Mouse (Mus musculus): ENCODE data around the gene Afmid.
"Not testable (repeated sequence)": the region's sequence is repeated elsewhere in the genome, so short reads cannot be mapped to it uniquely, and the experiment has no call there.

Gene Afmid

DNA sequence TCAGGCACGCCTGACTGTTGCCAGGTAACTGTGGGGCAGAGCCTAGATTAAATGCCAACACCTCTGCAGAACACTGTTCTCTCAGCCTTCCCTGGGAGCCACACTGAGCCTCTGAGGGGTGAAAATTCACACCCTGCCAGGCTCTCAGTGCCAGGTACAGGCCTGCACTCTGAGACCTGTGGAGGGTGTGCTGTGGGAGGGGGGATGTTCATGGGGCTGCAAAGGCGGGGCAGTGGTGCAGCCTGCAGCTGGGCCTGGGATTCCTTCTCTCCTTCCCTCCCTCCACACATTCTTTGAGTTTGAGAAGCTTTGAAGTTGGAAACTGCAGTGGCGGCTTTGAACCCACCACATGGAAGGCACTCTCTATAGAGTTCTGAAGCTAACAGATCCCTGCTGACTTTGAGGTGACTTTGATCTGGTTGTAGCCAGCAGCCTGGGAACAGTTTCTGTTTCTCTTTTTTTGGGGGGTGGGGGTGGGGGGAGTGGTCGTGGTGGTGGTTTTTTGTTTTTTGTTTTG lies 31.6 kb upstream of the Afmid start:
- no peak for DNase-seq (ENCODE audit: extremely low read depth, low read depth)

DNA sequence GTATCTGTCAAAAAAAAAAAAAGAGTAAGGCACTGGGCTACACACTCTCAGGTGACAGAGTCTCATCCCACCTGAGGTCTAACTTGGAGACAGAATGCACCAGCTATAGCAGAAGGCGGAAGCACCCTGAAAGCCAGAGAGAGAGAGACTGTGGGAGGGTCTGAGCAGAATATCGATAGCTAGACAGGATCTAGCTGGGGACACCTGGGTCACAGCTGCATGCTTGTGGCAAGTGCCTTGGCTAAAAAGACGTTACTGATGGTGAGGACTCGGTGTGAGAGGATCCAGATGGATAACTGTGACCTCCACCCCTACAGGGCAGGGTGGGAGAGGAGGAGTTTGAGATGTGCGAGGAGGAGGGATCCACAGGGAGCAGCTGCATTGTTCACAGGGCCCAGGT lies 28.8 kb upstream of the Afmid start:
- DNase-seq (ENCODE audit: extremely low read depth, low read depth) = no peak

DNA sequence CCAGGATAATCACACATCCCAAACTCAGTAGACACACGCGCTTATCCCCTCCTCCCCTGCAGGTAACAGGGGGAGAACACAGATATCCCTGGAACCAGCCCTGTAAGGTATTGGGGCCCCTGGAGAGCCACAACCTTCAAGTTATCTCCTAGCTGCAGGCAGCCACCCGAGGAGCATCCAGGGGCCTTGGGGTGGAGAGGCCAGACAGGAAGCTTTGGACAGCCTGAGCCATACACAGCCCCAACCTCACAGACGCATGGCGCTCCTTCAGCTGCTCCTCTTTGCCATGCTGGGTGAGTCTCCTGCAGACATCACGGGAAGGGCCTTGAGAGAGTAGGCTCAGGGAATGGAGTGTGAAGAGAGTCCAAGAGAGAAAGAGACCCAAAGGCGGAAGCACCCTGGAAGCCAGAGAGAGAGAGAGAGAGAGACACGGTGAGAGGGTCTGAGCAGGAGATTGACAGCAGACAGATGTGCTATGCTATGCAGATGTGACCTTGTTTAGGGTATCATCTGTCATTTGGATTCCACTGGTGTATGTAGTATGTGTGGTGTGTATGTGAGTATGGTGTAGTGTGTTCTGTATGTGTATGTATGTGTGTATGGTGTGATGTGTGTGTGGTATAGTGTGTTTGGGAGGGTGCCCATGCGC lies 28.1 kb upstream of the Afmid start, which contains the start of gene 6030468B19Rik:
TSS of gene 6030468B19Rik (plus strand) at position 150 of the 649 bp plus-strand sequence.
- no peak for DNase-seq (ENCODE audit: extremely low read depth, low read depth)

DNA sequence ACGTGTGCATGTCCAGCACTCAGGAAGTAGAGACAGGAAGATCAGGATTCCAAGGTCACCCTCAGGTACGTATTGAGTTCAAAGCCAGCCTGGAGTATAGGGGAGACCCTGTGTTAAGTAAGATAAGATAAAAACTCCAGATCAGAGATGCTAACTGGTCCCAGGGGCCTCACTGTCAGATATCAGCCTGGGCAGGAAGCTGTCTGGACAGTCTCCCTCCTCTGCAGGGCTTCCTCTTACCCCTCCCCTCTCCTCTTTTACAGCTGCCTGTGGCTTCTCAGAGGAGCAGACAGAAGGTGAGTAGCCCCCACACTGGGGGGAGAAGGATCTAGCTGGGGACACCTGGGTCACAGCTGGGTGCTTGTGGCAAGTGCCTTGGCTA lies 27.6 kb upstream of the Afmid start:
- DNase-seq (ENCODE audit: extremely low read depth, low read depth) = no peak

DNA sequence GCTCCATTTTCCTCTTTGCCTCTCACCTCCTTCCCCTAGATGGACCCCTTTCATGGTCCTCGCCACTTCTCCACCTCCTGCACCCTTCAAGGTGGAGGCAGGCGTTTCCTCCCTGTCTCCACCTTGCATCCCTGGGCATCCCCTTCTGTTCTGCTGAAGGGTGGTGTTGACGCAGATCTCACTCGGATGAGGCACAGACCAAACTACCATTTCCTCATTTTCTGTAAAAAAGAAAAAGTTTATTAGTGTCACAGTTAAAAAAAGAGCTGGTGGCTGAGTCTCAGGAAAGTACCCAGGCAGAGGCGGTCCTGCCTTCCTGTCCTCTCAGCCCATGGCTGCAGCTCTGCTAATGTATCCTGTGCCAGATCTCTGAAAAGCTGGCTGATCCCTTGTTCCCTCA lies 26.6 kb upstream of the Afmid start:
- DNase-seq (ENCODE audit: extremely low read depth, low read depth) = no peak

DNA sequence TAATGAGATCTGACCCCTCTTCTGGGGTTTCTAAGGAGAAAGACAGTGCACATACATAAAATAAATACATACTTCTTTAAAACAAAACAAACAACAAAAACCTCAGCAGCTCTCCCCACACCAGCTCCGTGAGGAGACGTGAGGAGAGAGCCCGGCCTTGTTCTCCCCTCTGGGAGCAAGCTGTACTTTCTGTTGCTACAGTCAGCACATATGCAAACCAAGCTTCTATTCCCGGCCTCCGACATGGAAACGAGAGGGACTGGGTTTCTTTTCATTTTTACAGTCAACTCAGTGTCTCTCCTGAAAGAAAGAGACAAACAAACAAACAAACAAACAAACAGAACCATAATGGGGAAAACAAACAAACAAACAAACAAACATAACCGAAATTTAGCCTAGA lies 25.7 kb upstream of the Afmid start:
- DNase-seq (ENCODE audit: extremely low read depth, low read depth) = no peak

DNA sequence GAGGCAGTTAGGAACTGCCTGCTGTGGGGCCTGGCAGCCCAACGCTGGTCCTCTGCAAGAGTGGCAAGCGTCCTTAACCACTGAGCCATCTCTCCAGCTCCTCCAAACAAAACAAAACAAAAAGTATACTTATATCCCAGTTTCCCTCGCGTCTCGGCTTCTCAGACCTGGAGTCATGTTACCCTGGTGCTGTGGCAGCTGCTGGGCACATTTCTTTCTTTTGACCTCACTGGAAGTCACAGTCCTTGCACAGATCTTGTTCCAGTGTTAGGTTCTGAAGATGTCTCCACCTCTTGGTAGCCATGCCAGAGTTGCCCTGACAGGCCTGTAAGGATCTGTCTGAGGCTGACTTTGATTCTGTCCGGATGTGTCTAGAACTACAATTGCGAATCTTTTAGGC lies 24.1 kb upstream of the Afmid start:
- DNase-seq (ENCODE audit: extremely low read depth, low read depth) = no peak

DNA sequence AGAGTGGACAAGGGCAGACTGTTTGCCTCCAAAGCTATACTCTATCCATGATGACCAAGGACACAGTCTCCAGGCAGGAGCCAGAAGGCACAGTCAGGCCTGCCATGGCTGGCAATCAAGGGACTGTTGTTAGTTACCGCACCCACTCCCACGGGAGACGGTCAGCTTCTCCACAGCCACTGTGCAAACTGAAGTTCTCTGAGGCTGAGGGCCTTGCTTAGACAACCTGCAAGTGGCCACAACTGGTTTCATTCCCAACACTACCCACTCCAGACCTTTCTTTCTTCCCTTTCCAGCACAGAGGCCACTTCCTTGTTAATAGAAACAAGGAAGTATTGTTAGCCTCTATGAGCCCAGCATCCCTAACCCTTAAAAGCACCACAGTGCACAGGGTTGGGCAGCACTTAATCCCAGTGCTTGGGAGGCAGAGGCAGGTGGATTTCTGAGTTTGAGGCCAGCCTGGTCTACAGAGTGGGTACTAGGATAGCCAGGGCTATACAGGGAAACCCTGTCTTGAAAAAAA lies 22.5 kb upstream of the Afmid start:
- DNase-seq (ENCODE audit: extremely low read depth, low read depth) = no peak

DNA sequence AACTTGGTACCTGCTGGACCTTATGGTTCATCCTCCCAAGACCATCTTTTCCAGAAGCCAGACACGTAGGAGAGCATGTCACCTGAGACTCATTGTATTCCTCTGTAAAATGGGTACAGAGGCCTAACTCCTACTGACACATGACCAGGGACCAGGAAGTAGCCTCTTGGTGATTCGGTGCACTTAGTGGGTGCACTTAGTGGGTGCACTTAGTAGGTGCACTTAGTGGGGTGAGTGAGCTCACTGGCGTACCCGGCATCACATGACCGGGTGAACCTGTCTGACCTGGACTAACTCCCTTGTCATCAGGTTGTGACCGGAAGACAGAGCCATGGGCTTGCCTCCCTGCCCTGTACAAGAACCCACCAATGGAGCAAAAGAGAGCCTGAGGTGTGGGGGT lies 18.9 kb upstream of the Afmid start:
- DNase-seq (ENCODE audit: extremely low read depth, low read depth) = no peak

DNA sequence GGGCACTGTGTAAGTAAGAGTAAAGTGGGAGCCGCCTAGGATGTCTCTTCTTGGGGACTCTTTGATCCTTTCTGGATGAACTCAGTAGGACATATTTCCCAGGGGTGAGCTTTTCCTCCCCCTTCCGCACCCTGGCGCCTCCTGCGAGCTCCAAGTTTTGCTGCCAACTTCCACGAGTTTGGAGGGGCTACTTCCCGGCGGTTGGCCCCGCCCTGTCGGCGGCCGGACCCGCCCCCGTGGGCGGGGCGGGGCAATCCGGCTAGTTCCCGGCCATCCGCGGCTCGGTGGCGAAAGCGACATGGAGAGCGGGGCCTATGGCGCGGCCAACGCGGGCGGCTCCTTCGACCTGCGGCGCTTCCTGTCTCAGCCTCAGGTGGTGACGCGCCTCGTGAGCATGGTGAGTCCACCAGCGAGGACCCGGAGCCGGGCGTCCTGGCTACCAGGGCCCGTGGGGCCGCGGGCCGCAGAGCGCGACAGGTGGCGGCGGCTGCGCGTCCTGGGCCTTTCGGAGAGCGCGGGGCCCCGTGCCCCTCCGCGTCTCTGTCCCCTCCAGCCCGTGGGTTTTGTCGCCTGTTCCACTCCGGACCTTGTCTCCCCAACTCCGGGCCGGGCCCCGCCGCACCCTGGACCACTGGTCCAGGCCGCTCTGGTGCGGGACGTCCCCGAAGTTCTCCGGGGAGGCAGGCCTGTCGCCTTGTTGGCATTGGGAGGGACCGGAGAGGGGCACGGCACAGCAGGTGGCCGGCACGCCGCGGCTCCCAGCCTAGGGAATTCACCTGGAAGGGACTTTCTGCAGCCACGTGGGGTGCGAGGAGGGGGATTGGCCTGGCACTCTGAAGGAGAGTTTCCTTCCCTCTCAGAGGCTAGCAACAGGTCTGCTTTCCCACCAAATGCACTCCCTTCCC lies 16.1 kb upstream of the Afmid start, which contains the start of the genes Gm20708 and Syngr2:
TSS of gene Gm20708 (plus strand) at position 262 of the 905 bp plus-strand sequence.
TSS of gene Syngr2 (plus strand) at position 262 of the 905 bp plus-strand sequence.
- peak; percentile 38 for DNase-seq (ENCODE audit: extremely low read depth, low read depth)

DNA sequence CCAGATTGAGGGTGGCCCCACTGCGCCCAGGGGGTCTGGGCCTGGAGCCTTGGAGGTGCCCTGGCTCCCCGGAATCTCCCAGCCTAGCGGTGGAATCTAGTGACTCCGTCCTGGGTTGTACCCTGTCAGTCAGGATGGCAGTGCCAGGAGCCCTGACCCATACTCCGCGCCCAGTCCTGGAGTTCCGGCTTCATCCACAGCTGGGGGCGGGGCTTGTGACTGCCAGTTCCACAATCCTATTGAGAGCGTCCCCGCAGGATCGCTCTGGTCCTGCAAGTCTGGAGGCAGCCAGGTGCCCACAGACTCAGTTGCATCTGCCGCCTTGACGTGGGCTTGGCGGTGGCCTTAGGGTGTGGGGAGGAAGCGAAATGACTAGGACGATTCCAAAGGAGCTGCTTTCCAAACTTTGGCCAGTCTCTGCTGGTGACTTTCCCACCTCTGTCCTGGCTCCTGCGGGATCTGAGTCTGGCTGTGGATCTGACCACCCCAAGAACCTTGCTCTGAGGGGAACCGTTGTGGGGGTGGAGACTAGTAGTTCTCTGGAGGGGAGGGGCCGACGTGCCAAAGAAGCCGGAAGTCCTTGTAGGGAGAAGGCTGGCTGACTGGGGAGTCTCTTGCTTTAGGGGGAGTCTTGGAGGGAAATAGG lies 15.2 kb upstream of the Afmid start:
- peak; percentile 72 for DNase-seq (ENCODE audit: extremely low read depth, low read depth)

DNA sequence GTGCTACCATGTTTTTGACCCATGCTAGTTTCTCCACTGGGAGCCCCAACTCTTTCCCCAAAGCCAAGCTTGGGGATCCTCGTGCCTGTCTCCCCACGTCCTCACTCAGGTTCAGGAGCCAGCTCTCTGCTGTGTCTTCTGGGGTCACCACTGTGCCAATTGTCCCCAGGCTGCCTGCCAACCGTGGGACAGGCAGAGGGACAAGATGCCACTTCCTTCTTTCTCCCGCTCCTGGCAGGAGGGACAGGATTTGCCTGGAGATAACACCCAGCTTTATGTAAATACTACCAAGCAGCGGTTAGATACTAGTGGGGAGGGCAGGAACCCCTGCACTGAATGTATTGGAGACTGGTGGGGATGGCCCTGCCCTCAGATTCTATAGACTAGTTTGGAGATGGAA lies 11.9 kb upstream of the Afmid start:
- DNase-seq (ENCODE audit: extremely low read depth, low read depth) = no peak

DNA sequence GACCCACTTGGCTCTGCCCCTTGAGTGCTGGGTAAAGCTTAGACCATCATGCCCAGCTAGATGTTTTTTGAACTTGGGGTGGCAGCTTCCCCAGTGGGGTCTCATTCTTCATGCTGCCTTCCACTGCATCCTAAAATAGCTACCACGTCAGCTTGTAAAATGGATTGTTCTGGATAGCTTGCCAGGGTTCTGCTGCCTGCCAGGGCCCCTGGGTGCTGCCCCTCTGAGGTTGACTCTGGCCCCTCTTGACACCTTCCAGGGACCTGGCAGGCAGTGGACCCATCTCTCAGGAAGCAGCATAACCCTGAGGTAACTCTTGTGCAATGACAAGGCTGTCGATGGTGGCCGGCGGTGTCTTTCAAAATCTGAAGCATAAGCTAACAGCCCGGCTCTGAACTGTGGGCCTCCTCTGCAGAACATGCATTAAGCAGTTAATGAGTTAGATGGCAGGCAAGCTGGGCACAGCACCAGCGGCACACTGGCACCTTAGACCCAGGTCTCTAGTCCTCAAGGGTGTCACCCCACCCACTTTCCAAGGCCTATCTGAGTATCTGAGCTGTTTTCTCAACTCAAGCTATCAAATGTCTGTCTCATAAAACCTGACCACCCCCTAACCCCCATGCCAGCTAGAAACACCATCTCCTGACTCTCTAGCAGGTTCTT lies 10.9 kb upstream of the Afmid start:
- no peak for DNase-seq (ENCODE audit: extremely low read depth, low read depth)

DNA sequence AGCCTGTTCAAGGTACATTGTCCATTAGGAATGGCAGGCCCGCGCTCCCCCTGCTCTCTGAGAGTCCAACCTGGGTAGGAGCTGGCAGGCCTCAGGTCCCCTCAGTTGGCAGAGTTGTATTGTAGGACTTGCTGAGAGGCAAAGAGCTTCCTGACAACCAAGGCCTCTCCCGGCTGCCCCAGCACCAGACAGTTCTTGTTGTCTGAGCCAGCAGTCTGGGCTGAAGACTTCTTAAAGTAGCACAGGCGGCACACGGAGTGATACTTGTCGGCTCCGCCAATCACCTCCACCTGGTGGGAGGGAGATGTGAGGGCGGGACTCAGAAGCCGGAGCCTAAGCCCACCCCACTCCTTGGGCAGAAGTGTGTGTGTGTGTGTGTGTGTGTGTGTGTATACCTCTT lies 9.9 kb upstream of the Afmid start:
- not testable (repeated sequence) for DNase-seq (ENCODE audit: extremely low read depth, low read depth)

DNA sequence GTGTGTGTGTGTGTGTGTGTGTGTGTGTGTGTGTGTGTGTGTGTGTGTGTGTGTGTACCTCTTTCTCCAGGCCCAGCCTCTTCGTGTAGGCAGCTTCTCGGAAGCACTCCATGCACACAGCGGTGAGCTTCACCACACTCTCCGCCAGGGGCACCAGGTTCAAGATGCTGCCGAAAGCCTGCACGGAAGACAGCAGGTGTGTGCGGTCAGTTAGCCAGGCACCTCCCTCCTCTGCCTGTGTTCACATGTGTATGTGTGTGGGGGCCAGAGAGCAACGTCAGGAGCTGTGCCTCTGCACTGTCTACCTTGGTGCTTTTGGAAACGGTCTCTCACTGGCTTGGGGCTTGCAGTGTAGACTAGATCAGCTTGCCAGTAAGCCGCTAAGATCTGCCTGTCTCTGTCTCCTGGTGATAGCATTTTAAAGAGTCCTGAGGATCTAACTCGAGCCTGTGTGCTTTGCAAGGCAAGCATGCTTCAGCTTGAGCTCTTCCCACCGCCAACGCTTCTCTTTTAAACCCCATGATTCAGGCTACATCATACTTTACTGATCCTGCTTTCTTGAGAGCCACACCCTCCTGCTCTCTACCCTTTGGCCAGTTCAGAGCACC lies 9.2 kb upstream of the Afmid start:
- DNase-seq (ENCODE audit: extremely low read depth, low read depth) = no peak

DNA sequence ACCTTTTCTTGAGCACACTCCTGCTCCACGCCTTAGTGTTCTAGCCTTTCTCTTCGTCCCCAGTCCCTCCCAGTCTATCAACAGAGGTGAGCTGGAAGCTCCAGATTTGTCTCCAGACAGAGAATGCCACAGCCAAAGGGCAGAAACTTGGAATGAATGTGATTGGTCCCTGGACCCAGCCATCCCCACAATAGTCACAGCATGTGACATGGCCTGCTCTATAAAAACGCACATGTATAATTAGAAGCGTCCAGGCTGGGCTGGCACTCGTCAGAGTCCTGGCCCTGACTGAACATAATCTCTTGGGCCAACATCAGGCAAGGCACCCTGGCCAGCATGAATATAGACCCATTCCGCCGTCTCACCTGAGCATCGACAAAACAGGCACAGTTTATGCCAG lies 6.6 kb upstream of the Afmid start:
- DNase-seq (ENCODE audit: extremely low read depth, low read depth) = no peak

DNA sequence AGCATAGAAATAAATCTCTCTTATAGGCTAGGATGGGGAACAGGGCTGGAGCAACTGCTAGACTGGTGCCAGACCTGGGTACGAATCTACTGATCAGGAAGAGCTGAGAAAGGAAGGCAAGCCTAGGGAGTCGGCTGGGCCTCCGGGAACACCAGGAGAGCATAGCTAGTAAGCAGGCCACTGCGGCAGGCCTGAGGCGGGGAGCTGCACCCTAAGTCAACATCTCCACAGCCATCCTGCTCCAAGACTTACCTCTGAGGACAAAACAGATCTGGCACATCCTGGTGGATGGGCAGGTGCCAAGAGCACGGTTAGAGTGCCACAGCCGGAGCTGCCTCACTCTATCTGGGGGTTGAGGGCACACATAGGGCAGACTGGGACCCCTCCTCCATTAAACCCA lies 5.6 kb upstream of the Afmid start:
- DNase-seq (ENCODE audit: extremely low read depth, low read depth) = no peak

DNA sequence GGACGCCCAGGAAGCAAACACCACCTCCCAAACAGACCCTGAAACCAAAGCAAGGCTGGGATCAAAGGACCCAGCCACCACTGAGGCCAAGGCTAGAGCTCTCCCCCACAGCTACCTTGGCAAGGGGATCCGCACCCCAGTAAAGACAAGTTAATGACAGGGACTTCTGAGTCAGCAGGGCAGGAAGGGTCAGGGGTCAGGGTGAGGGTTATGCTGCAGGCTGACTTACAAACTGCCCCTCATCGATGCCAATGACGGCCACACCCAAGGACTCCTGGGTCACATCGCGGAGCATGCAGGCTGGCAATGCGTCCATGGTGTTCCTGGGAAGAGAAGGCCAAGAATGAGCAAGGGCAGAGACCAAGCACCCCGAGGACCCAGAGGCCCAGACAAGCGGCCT lies 3.9 kb upstream of the Afmid start:
- no peak for DNase-seq (ENCODE audit: extremely low read depth, low read depth)

DNA sequence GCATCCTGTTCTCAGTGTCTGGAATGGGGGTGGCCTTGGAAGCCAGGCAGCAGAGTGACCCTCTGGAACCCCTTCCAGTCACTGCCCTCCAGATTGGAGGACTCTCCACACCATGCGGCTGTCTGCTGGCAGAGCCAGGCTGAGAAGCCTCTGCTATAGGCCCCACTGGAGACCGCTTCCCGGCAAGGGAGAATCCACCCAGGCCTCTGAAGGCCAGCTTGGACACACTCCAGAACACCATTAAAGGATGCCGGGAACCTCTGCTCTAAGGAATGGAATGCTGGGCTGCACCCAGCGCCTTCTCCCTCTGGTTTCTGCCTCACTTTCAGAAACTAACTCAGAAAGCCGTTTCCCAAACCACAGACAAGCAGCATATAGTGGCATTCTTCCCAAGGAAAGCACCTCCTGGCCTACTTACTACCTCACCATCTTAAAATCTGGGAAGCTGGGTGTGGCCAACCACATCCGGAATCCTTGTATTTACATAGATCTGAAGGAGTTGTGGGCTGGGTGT lies 2.9 kb upstream of the Afmid start:
- no peak for DNase-seq (ENCODE audit: extremely low read depth, low read depth)

DNA sequence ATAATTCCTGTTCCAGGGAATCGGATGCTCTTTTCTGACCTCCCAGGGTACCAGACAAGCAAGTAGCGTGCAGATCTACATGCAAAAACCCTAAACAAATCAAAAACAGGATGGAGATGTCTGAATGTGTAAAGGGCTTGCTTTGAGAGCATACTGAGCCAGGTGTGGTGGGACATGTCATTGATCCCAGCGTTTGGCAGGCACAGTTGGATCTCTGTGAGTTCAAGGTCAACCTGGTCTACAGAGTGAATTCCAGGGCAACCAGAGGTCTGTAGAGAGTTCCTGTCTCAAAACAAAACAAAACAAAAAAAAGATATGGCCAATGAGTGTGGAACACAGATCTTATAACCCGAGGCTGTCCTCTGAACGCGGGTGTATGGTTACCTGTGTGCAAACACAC lies 2.3 kb upstream of the Afmid start:
- DNase-seq (ENCODE audit: extremely low read depth, low read depth) = no peak

All from MEL-GATA-1-ER (cell line).